Mouse (Mus musculus): ENCODE measurements at regions not wholly inside any gene's neighbourhood (a gene's known extent, or its start where the extent isn't known, plus 50 kb on each side); places are given as distances from the start of the nearest gene placed in this dataset.

DNA sequence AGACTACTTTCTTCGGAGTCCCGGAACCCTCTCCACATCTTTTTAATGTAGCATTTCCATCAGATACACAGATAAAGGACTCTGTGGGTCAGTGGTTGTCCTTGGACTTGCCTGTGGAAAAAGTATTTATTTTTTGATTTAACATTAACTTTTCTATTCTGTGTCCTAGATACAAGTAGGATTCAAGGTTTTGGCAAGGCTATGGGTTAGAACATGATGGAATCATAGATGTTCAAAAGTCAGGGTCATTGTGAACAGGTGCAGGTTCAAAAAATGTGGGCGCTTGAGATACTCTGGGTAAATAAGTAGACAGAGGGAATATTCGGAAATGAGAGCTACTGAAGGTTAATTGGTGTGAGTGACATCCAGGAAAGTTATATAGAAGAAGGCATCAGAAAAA lies 347.7 kb downstream of the Cypt12 start:
- no peak for ATAC-seq
- Histone ChIP-seq H3K4me1 (no peaks in the 10 kb centered on the region), H3K36me3 (ENCODE audit: poor library complexity, severe bottlenecking) (no peaks in the 10 kb centered on the region), H3K4me3 (no peak overlapping the region), H3K4me2 (no peak overlapping the region), H3K9me3 (replicated peaks) (no peaks in the 10 kb centered on the region), H3K9ac (no peak overlapping the region), H3K27me3 (no peaks in the 10 kb centered on the region), H3K27ac (no peak overlapping the region)
- 94% methylated on average over 4 of the region's 4 CpGs for WGBS

DNA sequence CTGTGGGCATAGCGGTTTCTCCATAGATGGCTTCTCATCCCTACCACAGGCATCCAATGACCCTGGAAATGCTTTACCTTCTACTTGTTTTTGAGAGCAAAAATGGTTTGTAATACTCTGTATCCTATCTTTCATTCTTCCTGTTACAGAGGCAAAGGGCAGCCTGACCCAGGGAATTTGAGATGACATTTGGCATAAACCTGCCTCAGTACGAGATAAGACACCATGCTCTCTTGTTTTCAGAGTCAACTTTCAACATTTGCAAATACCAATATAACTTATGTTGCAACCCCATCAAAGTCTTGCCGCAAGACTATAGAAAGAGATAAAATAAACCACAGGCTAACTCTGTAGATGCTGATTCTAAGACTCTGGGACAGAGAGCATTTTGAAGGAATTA lies 350.5 kb downstream of the Cypt12 start:
- Histone ChIP-seq H3K27ac (no peak overlapping the region), H3K27me3 (no peaks in the 10 kb centered on the region), H3K4me3 (no peak overlapping the region), H3K36me3 (ENCODE audit: poor library complexity, severe bottlenecking) (no peaks in the 10 kb centered on the region), H3K9ac (no peak overlapping the region), H3K4me2 (no peak overlapping the region), H3K9me3 (replicated peaks) (no peaks in the 10 kb centered on the region), H3K4me1 (no peaks in the 10 kb centered on the region)
- WGBS = 92% methylated on average over 3 of the region's 3 CpGs
- ATAC-seq = no peak

GRCm38 (mm10) chr3:18299502-18299901 lies 351.3 kb downstream of the Cypt12 start:
- 72% methylated on average over 2 of the region's 2 CpGs for WGBS
- Histone ChIP-seq H3K9me3 (replicated peaks) (no peaks in the 10 kb centered on the region), H3K27ac (no peak overlapping the region), H3K4me1 (no peaks in the 10 kb centered on the region), H3K9ac (no peak overlapping the region), H3K36me3 (ENCODE audit: poor library complexity, severe bottlenecking) (no peaks in the 10 kb centered on the region), H3K27me3 (no peaks in the 10 kb centered on the region), H3K4me3 (no peak overlapping the region), H3K4me2 (no peak overlapping the region)
- no peak for ATAC-seq

DNA sequence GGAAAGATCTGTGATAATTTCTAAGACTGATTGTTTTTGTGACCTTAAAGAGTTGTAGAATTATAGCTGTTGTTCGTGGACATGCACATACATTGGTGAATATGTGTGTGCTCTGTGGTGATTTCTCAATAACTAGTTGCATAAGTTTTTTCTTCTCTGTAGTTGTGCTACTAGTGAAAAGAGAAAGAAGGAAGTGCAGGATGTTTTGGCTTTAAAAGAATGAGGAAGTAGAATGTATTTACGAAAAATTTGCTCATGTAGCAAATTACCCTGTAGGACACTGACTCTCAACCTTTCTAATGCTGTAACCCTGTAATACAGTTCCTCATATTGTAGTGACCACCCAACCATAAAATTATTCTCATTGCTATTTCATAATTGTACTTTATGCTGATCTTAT lies 371.2 kb downstream of the Cypt12 start:
- Histone ChIP-seq H3K4me3 (no peak overlapping the region), H3K4me1 (no peaks in the 10 kb centered on the region), H3K27me3 (no peaks in the 10 kb centered on the region), H3K9ac (no peak overlapping the region), H3K36me3 (ENCODE audit: poor library complexity, severe bottlenecking) (no peaks in the 10 kb centered on the region), H3K27ac (no peak overlapping the region), H3K9me3 (replicated peaks) (no peaks in the 10 kb centered on the region), H3K4me2 (no peak overlapping the region)
- ATAC-seq = no peak
- 88% methylated on average over 2 of the region's 2 CpGs for WGBS

- Histone ChIP-seq H3K4me2 (no peak overlapping the region), H3K36me3 (ENCODE audit: poor library complexity, severe bottlenecking) (no peaks in the 10 kb centered on the region), H3K9ac (no peak overlapping the region), H3K9me3 (replicated peaks) (no peaks in the 10 kb centered on the region), H3K27me3 (no peaks in the 10 kb centered on the region), H3K4me3 (no peak overlapping the region), H3K27ac (no peak overlapping the region), H3K4me1 (no peaks in the 10 kb centered on the region)
- ATAC-seq = no peak
Measured at GRCm38 (mm10) chr3:18333182-18333581, 385.0 kb downstream of the Cypt12 start.

DNA sequence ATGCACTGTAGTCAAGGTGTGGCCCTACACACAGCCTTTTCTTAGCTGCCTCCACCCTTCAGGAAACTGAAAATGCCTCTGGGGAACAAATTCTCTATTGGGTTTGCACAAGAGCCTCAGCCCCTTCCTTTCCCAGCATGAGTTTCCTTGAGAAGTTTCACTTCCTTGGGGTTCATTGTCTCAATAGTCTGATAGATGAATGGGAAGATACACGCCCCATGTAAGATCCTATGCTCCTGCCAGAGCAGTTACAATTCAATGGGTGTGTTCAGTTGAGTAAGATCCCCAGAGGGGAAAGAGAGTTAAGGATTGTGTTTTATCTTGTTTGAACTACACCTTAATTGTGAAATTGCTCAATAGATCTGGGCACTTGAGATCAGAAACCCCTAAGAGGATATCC lies 391.0 kb downstream of the Cypt12 start:
- Histone ChIP-seq H3K27ac (no peak overlapping the region), H3K4me2 (no peak overlapping the region), H3K27me3 (no peaks in the 10 kb centered on the region), H3K9ac (no peak overlapping the region), H3K4me1 (no peaks in the 10 kb centered on the region), H3K36me3 (ENCODE audit: poor library complexity, severe bottlenecking) (no peaks in the 10 kb centered on the region), H3K4me3 (no peak overlapping the region), H3K9me3 (replicated peaks) (no peaks in the 10 kb centered on the region)
- WGBS = 63% methylated on average over 1 of the region's 1 CpGs
- ATAC-seq = no peak

GRCm38 (mm10) chr3:18341757-18342156 lies 393.5 kb downstream of the Cypt12 start:
- ATAC-seq = no peak
- Histone ChIP-seq H3K4me2 (no peak overlapping the region), H3K9ac (no peak overlapping the region), H3K36me3 (ENCODE audit: poor library complexity, severe bottlenecking) (no peaks in the 10 kb centered on the region), H3K27ac (no peak overlapping the region), H3K4me1 (no peaks in the 10 kb centered on the region), H3K4me3 (no peak overlapping the region), H3K9me3 (replicated peaks) (no peaks in the 10 kb centered on the region), H3K27me3 (no peaks in the 10 kb centered on the region)
- whole genome bisulfite sequencing = 90% methylated on average over 8 of the region's 8 CpGs

GRCm38 (mm10) chr3:18378014-18379005 lies 430.1 kb downstream of the Cypt12 start:
- H3K4me1 ChIP-seq = no peaks in the 10 kb centered on the region
- H3K36me3 ChIP-seq (ENCODE audit: poor library complexity, severe bottlenecking) = no peaks in the 10 kb centered on the region
- no peak overlapping the region for H3K27ac ChIP-seq
- no peak overlapping the region for H3K9ac ChIP-seq
- peak; percentile 61 for ATAC-seq
- H3K27me3 ChIP-seq = no peaks in the 10 kb centered on the region
- no peaks in the 10 kb centered on the region for H3K9me3 ChIP-seq (replicated peaks)
- H3K4me3 ChIP-seq = no peak overlapping the region
- 66% methylated on average over 8 of the region's 8 CpGs for WGBS
- H3K4me2 ChIP-seq = no peak overlapping the region

- Histone ChIP-seq H3K9me3 (replicated peaks) (no peaks in the 10 kb centered on the region), H3K4me1 (no peaks in the 10 kb centered on the region), H3K9ac (no peak overlapping the region), H3K4me2 (no peak overlapping the region), H3K4me3 (no peak overlapping the region), H3K36me3 (ENCODE audit: poor library complexity, severe bottlenecking) (no peaks in the 10 kb centered on the region), H3K27ac (no peak overlapping the region), H3K27me3 (no peaks in the 10 kb centered on the region)
- ATAC-seq = peak; percentile 48; the same call in 1 of the 2 replicates
- 75% methylated on average over 4 of the region's 4 CpGs for WGBS
Measured at GRCm38 (mm10) chr3:18421886-18422575, 473.8 kb downstream of the Cypt12 start.

DNA sequence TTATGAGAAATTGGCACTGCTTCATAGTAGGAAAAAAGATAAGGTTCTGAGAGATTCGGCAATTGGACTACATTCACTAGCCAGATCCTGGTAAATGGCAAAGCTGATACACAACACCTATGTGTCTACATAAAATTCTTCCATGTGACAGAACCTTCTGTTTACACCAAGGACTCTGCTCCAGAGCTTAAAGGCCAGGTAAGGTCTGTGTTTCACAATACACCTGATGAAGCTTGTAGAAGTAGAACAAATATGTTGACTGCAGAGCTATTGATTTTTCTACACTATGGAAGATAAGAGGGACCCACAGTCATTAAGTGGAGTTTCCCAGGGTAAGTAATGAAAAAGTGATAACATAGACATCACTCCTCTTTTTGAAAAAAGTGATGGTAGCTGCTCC lies 480.7 kb downstream of the Cypt12 start:
- H3K27me3 ChIP-seq = no peaks in the 10 kb centered on the region
- H3K4me2 ChIP-seq = no peak overlapping the region
- no peaks in the 10 kb centered on the region for H3K36me3 ChIP-seq (ENCODE audit: poor library complexity, severe bottlenecking)
- no peak for ATAC-seq
- no peak overlapping the region for H3K27ac ChIP-seq
- 94% methylated on average over 1 of the region's 1 CpGs for WGBS
- no peak overlapping the region for H3K9ac ChIP-seq
- no peaks in the 10 kb centered on the region for H3K4me1 ChIP-seq
- no peak overlapping the region for H3K4me3 ChIP-seq
- H3K9me3 ChIP-seq (replicated peaks) = no peaks in the 10 kb centered on the region

GRCm38 (mm10) chr3:18438845-18439244 lies 490.6 kb downstream of the Cypt12 start:
- no peaks in the 10 kb centered on the region for H3K4me1 ChIP-seq
- peak; percentile 81 for ATAC-seq
- H3K9ac ChIP-seq = no peak overlapping the region
- H3K4me3 ChIP-seq = no peak overlapping the region
- H3K27me3 ChIP-seq = no peaks in the 10 kb centered on the region
- H3K27ac ChIP-seq = no peak overlapping the region; the same call in 1 of the 2 replicates
- no peaks in the 10 kb centered on the region for H3K36me3 ChIP-seq (ENCODE audit: poor library complexity, severe bottlenecking)
- H3K4me2 ChIP-seq = no peak overlapping the region
- no peaks in the 10 kb centered on the region for H3K9me3 ChIP-seq (replicated peaks)
- 70% methylated on average over 5 of the region's 5 CpGs for WGBS

- no peak overlapping the region for H3K4me3 ChIP-seq
- ATAC-seq = no peak
- H3K36me3 ChIP-seq (ENCODE audit: poor library complexity, severe bottlenecking) = no peaks in the 10 kb centered on the region
- no peaks in the 10 kb centered on the region for H3K27me3 ChIP-seq
- 90% methylated on average over 3 of the region's 3 CpGs for WGBS
- no peak overlapping the region for H3K27ac ChIP-seq
- H3K4me2 ChIP-seq = no peak overlapping the region
- H3K9me3 ChIP-seq (replicated peaks) = 0 out of 2 replicates have a peak, but pooled peaks cover 3% of the 10 kb centered on the region
- peaks cover 18% of the 10 kb centered on the region for H3K4me1 ChIP-seq
- no peak overlapping the region for H3K9ac ChIP-seq
Measured at GRCm38 (mm10) chr3:18452197-18452933, 504.2 kb downstream of the Cypt12 start.
